Mouse (Mus musculus): ENCODE measurements around the gene Daw1. TPM values are rescaled to one million over a fixed set of nuclear protein-coding genes. Genes with fewer than 3 reads are reported as not detected.

Gene Daw1
- total and polyA plus RNA-seq, 2 experiments from 2014 or later, result 0.94 to 1.5 TPM

DNA sequence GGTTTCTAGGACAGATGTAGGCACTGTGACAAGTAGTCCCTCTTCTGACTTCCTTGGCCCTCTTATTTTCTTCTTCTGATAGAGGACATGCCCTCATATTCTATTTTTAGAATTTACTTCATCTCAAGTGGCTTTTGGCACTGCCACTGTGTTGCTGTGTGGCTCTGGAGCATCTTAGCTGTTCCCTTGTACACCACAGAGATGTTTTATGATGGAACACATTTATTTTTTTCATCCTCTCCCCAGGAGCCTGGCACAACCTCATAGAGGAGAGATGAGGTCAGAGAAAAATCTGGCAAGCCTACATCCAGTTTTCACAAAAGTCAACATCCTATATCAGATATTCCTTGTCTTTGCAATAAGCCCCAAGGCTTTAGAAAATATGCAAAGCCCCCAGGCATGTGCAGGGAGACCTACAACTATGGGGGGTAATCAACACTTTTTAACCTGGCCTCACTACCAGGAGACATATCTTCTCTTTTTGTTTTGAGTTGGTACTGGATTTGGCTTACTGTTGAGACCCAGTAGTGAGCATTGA, 64.9 kb downstream of the Daw1 start:
- no peak overlapping the region for H3K9ac ChIP-seq (replicated peaks; ENCODE audit: low read length)
- no peak overlapping the region for H3K4me3 ChIP-seq (ENCODE audit: low read length)
- no peak for TF ChIP-seq CTCF (IDR thresholded peaks at IDR 0.05; ENCODE audit: low read depth)
- no peak for ATAC-seq
- no peaks in the 10 kb centered on the region for H3K27me3 ChIP-seq (ENCODE audit: insufficient read depth, low read length)
- H3K9me3 ChIP-seq (ENCODE audit: low read length), result no peaks in the 10 kb centered on the region
- no peak overlapping the region for H3K27ac ChIP-seq
- H3K4me2 ChIP-seq (ENCODE audit: low read depth, low read length), result no peak overlapping the region
- peak; percentile 5 for DNase-seq (ENCODE audit: low spot score)
- no peaks in the 10 kb centered on the region for H3K4me1 ChIP-seq (ENCODE audit: insufficient read depth, low read length)
- no peaks in the 10 kb centered on the region for H3K36me3 ChIP-seq (ENCODE audit: insufficient read depth, low read length)

DNA sequence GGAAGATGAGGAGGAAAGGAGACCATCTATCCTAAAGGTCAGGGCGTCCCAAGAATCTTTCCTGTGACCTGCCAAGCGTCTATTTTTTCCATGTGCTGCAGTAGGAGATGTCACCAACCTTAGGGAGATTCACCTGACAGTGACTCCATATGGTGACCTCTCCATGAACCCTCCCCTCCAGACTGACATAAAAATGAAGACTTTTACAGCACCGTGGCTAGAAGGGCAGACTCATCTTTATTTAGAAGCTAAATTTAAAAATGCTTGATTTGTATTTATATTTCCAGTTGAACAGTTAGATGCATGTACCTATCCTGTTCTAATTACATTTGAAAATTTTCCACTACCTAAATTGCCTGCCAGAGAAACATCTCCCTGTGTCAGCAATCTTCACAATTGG, 68.4 kb downstream of the Daw1 start:
- no peak for DNase-seq (ENCODE audit: low spot score)
- no peak for TF ChIP-seq CTCF (IDR thresholded peaks at IDR 0.05; ENCODE audit: low read depth)
- Histone ChIP-seq H3K27ac (no peak overlapping the region), H3K4me1 (ENCODE audit: insufficient read depth, low read length) (no peaks in the 10 kb centered on the region), H3K9me3 (ENCODE audit: low read length) (no peaks in the 10 kb centered on the region), H3K9ac (replicated peaks; ENCODE audit: low read length) (no peak overlapping the region), H3K36me3 (ENCODE audit: insufficient read depth, low read length) (no peaks in the 10 kb centered on the region), H3K27me3 (ENCODE audit: insufficient read depth, low read length) (no peaks in the 10 kb centered on the region), H3K4me3 (ENCODE audit: low read length) (no peak overlapping the region), H3K4me2 (ENCODE audit: low read depth, low read length) (no peak overlapping the region)
- 79% methylated on average over 3 of the region's 3 CpGs for WGBS
- no peak for ATAC-seq

DNA sequence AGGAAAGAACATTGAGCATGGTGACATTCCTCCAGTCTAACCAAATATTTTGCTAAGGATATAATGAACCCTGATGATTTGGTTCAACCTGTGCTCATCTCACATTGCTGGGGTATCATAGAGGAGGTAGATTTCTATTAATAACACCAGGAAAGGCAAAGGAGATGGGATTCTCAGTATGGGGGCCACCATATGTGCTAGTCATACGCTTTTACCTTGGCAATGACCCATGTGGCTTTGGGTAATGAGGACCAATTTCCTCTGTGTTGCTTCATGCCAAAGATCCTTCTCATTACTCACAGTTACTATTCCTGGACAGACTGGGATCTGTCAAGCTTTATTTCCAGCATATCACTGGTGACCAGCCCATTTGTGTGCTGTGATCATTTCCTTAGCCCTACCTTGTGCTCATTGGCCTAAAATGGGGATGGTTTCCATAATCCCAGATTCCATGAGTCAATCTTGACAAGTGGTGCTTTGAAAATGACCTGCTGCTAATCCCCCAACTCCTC, 88.7 kb downstream of the Daw1 start:
- DNase-seq (ENCODE audit: low spot score) (no peak), ATAC-seq (no peak)
- no peak overlapping the region for H3K4me3 ChIP-seq (ENCODE audit: low read length)
- 77% methylated on average over 1 of the region's 1 CpGs for WGBS
- H3K4me1 ChIP-seq (ENCODE audit: insufficient read depth, low read length), result no peaks in the 10 kb centered on the region
- no peak overlapping the region for H3K9ac ChIP-seq (replicated peaks; ENCODE audit: low read length)
- TF ChIP-seq CTCF (IDR thresholded peaks at IDR 0.05; ENCODE audit: low read depth), result no peak
- H3K36me3 ChIP-seq (ENCODE audit: insufficient read depth, low read length), result no peaks in the 10 kb centered on the region
- no peaks in the 10 kb centered on the region for H3K9me3 ChIP-seq (ENCODE audit: low read length)
- no peak overlapping the region for H3K4me2 ChIP-seq (ENCODE audit: low read depth, low read length)
- no peaks in the 10 kb centered on the region for H3K27me3 ChIP-seq (ENCODE audit: insufficient read depth, low read length)
- H3K27ac ChIP-seq, result no peak overlapping the region

DNA sequence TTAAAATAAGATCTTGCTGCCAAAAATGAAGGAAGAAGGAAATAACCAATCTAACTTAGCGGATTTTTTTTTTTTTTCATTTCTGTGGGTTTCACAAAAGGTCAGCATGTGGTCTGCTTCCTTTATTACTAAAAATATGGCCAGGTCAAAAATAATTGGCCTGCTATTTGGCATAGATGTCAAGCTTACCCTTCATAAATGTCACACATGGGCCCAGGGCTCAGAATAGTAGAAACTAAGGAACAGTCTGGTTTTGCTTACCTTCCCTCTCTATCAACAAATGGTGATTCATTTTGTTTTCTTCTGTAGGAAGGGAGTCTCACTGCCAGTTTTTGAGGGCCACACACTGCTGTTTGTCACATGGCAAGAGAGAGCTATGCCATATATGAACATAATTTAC, 92.2 kb downstream of the Daw1 start:
- Histone ChIP-seq H3K4me2 (ENCODE audit: low read depth, low read length) (no peak overlapping the region), H3K36me3 (ENCODE audit: insufficient read depth, low read length) (no peaks in the 10 kb centered on the region), H3K27me3 (ENCODE audit: insufficient read depth, low read length) (no peaks in the 10 kb centered on the region), H3K9me3 (ENCODE audit: low read length) (no peaks in the 10 kb centered on the region), H3K4me3 (ENCODE audit: low read length) (no peak overlapping the region), H3K9ac (replicated peaks; ENCODE audit: low read length) (no peak overlapping the region), H3K4me1 (ENCODE audit: insufficient read depth, low read length) (no peaks in the 10 kb centered on the region), H3K27ac (no peak overlapping the region)
- ATAC-seq (no peak), DNase-seq (ENCODE audit: low spot score) (no peak)
- no peak for TF ChIP-seq CTCF (IDR thresholded peaks at IDR 0.05; ENCODE audit: low read depth)
- 88% methylated on average over 1 of the region's 1 CpGs for WGBS

Other genes starting within 250 kb of the Daw1 start
- 0.97 TPM in 1 of 2 replicates, not detected in the other for gene A030005L19Rik, start 246.4 kb upstream of the Daw1 start, total RNA-seq (2014; rRNA removed)
- gene A030005L19Rik, start 246.4 kb upstream of the Daw1 start, polyA plus RNA-seq (2015; fragmentation: Nextera tagmentation; extraction: Ambion mirVana), result not detected in 2 replicates
- not detected in 2 replicates for gene A030014E15Rik, start 234.8 kb upstream of the Daw1 start, total RNA-seq (2014; rRNA removed)
- gene A030014E15Rik, start 234.8 kb upstream of the Daw1 start, polyA plus RNA-seq (2015; fragmentation: Nextera tagmentation; extraction: Ambion mirVana), result not detected in 2 replicates
- not detected in 2 replicates for gene Gm6217, start 228.4 kb upstream of the Daw1 start, total RNA-seq (2014; rRNA removed)
- gene Gm6217, start 228.4 kb upstream of the Daw1 start, polyA plus RNA-seq (2015; fragmentation: Nextera tagmentation; extraction: Ambion mirVana), result not detected in 2 replicates
- gene A030003K21Rik, start 216.4 kb upstream of the Daw1 start, total RNA-seq (2014; rRNA removed), result not detected in 2 replicates
- gene A030003K21Rik, start 216.4 kb upstream of the Daw1 start, polyA plus RNA-seq (2015; fragmentation: Nextera tagmentation; extraction: Ambion mirVana), result not detected in 2 replicates
- not detected in 2 replicates for gene Gm7544, start 203.7 kb upstream of the Daw1 start, total RNA-seq (2014; rRNA removed)
- gene Gm7544, start 203.7 kb upstream of the Daw1 start, polyA plus RNA-seq (2015; fragmentation: Nextera tagmentation; extraction: Ambion mirVana), result not detected in 2 replicates
- gene Gm47955, start 199.5 kb upstream of the Daw1 start, total RNA-seq (2014; rRNA removed), result not detected in 2 replicates
- not detected in 2 replicates for gene Gm47955, start 199.5 kb upstream of the Daw1 start, polyA plus RNA-seq (2015; fragmentation: Nextera tagmentation; extraction: Ambion mirVana)
- gene Gm47959, start 159.2 kb upstream of the Daw1 start, total RNA-seq (2014; rRNA removed), result not detected in 2 replicates
- not detected in 2 replicates for gene Gm47959, start 159.2 kb upstream of the Daw1 start, polyA plus RNA-seq (2015; fragmentation: Nextera tagmentation; extraction: Ambion mirVana)
- 1.5 and 1.8 TPM in 2 replicates for gene Slc19a3, start 121.3 kb upstream of the Daw1 start, total RNA-seq (2014; rRNA removed)
- 1.3 and 1.7 TPM in 2 replicates for gene Slc19a3, start 121.3 kb upstream of the Daw1 start, polyA plus RNA-seq (2015; fragmentation: Nextera tagmentation; extraction: Ambion mirVana)
- gene Krtap28-10, start 117.3 kb upstream of the Daw1 start, total RNA-seq (2014; rRNA removed), result not detected in 2 replicates
- gene Krtap28-10, start 117.3 kb upstream of the Daw1 start, polyA plus RNA-seq (2015; fragmentation: Nextera tagmentation; extraction: Ambion mirVana), result not detected in 2 replicates
- gene Gm47969, start 114.8 kb upstream of the Daw1 start, total RNA-seq (2014; rRNA removed), result not detected in 2 replicates
- gene Gm47969, start 114.8 kb upstream of the Daw1 start, polyA plus RNA-seq (2015; fragmentation: Nextera tagmentation; extraction: Ambion mirVana), result not detected in 2 replicates
- not detected in 2 replicates for gene A030005K14Rik, start 100.4 kb upstream of the Daw1 start, total RNA-seq (2014; rRNA removed)
- not detected in 2 replicates for gene A030005K14Rik, start 100.4 kb upstream of the Daw1 start, polyA plus RNA-seq (2015; fragmentation: Nextera tagmentation; extraction: Ambion mirVana)
- not detected in 2 replicates for gene Krtap28-13, start 98.8 kb upstream of the Daw1 start, total RNA-seq (2014; rRNA removed)
- gene Krtap28-13, start 98.8 kb upstream of the Daw1 start, polyA plus RNA-seq (2015; fragmentation: Nextera tagmentation; extraction: Ambion mirVana), result not detected in 2 replicates
- gene Ccl20, start 43.0 kb upstream of the Daw1 start, total RNA-seq (2014; rRNA removed), result not detected in 2 replicates
- not detected in 2 replicates for gene Ccl20, start 43.0 kb upstream of the Daw1 start, polyA plus RNA-seq (2015; fragmentation: Nextera tagmentation; extraction: Ambion mirVana)
- 70.9 and 76.3 TPM in 2 replicates for gene Sphkap, start 248.4 kb downstream of the Daw1 start, total RNA-seq (2014; rRNA removed)
- gene Sphkap, start 248.4 kb downstream of the Daw1 start, polyA plus RNA-seq (2015; fragmentation: Nextera tagmentation; extraction: Ambion mirVana), result 23.7 and 25.4 TPM in 2 replicates

All from hindbrain, postnatal 0 days (tissue).